Mouse (Mus musculus) kidney, adult 18-20 months (tissue): ENCODE results near the gene Il27ra.
"Not testable (repeated sequence)": the region's sequence is repeated elsewhere in the genome, so short reads cannot be mapped to it uniquely, and the experiment has no call there.

Experiments used
- DNase-seq: peaks from one replicate; pipeline ENCODE4 v3.0.0; 2021

The Il27ra gene

DNA sequence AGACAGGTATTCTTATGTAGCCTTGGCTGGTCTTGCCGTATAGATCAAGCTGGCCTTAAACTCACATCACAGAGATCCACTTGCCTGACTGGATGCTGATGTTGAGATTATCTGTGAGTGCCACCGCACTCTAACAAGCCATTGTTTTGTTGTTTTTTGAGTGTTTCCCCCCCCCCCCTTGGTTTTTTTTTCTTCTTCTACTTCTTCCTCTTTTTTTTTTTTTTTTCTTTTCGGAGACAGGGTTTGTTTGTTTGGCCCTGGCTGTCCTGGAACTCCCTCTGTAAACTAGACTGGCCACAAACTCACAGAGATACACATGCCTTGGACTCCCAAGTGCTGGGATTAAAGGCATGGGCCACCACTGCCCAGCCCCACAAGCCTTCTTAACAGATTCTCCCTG, 48.4 kb downstream of the Il27ra start:
- no peak for DNase-seq

DNA sequence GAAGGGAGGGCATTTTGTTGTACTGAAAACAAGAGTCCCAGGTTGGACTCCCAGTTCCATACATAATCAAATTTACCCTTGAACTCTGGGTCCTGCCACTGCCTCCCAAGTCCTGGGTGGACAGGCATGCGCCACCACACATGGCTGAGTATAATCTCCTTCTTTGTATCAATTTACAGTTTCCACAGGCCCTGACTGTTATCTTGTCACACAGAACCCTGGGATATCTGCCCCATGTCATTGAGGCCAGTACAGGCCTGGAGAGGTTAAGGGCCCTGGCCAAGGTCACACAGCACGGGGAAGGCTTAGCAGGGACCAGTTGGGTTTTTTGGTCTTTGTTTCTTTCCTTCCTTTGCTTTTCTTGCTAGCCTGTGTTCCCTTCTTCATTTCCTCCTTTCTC, 49.9 kb downstream of the Il27ra start:
- no peak for DNase-seq

DNA sequence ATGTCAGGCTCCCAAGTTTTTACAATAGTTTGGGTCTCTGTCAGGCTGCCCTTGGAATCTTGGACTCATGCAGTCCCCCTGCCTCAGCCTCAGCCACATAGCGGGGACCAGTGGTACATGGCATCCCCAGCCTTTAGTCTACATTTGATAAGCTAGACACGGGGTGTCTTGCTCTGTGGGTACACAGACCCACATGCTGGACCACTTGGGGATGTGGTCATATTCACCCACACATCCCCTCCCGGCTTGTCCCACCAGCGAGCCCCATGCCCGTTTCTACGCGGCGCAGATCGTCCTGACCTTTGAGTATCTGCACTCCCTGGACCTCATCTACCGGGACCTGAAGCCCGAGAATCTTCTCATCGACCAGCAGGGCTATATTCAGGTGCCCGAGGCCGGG, 52.2 kb downstream of the Il27ra start:
- no peak for DNase-seq

DNA sequence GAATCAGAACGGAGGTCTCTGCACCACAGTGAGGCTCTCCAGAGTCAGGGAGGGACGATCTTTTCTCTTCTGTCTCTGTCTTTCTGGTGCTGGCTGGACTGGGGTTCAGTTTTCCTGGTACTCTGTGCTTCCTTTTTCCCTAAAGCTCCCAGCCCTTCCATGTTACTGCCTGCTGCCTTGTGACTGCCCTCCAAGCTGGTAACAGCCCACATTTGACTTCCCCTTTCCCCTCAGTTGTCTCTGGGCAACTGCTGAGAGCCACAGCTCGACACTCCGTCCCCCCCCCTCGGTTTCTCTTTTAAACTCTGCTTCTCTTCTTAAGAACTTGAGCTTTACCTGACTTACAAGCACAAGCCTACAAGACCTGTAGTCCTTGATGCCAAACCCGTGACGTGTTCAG, 53.1 kb downstream of the Il27ra start:
- no peak for DNase-seq

DNA sequence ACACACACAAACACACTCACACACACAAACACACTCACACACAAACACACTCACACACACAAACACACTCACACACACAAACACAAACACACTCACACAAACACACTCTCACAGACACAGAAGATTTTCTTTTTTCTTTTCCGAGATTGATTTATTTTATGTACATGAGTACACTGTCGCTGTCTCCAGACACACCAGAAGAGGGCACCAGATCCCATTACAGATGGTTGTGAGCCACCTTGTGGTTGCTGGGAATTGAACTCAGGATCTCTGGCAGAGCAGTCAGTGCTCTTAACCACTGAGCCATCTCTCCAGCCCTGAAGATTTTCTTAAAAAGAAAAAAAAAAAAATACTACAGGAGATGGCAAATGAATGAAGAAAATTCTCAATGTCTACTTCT, 59.2 kb downstream of the Il27ra start:
- DNase-seq, result not testable (repeated sequence)

DNA sequence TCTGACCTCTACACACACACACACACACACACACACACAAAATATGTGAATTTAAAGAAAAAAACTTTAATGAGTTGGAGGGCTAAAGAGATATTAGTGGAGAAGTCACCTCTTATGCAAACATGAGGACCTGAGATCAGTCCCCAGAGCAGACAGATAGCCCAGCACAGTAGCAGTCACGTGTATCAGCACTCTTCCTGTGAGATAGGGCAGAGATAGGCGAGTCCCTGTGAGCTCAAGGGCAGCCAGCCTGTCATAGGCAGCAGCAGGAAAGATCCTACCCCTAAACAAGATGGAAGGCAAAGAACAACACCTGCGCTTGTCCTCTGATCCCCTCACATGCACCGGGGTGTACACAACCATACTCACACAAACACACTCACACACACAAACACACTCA, 59.9 kb downstream of the Il27ra start:
- DNase-seq, result no peak

DNA sequence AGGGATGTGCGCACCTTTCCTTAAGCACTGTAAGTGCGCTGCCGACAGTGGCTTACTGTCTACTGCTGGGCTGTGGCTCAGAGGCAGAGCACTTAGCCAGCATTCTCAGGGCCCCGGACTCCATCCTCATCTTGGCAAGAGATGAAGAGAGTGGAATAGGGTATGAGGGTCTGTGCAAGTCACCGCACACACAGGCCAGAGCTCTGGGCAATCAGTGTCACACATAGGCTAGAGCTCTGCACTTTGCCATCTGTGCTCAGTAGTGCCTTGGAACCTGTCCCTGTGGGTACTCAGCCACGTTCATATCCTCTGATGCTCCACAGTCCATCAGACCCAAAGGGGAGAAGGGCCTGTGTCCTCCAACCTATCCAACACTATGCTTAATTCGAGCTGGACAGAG, 60.9 kb downstream of the Il27ra start:
- DNase-seq, result no peak

DNA sequence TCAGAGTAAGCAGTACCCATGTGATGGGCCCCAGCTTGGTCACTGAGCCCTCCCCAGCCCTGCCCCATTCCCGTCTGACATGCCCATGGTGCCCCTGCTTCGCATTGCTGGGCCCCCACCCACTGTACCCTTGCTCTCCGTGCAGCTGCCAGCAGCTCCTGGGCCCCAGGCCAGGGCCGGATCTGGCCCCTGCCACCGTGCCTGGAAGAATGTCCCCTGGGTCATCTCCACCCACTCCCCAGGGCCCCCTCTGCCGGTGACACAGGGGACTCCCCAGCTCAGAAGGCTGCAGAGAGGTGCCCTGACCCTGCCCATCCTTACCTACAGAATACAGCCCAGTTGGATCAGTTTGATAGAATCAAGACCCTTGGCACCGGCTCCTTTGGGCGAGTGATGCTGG, 61.5 kb downstream of the Il27ra start:
- no peak for DNase-seq
